Mouse (Mus musculus) C2C12 (cell line): Measurements from ENCODE around the gene Cplx3.

Experiments used
- CTCF ChIP-seq: IDR thresholded peaks from one replicate; pipeline ENCODE4 v1.5.1; 2011; ENCODE audit not compliant: control insufficient read depth, insufficient read depth, insufficient read length
- MAX ChIP-seq: IDR thresholded peaks from one replicate; pipeline ENCODE4 v1.6.1; 2011; ENCODE audit warnings: mild to moderate bottlenecking, control low read depth

DNA sequence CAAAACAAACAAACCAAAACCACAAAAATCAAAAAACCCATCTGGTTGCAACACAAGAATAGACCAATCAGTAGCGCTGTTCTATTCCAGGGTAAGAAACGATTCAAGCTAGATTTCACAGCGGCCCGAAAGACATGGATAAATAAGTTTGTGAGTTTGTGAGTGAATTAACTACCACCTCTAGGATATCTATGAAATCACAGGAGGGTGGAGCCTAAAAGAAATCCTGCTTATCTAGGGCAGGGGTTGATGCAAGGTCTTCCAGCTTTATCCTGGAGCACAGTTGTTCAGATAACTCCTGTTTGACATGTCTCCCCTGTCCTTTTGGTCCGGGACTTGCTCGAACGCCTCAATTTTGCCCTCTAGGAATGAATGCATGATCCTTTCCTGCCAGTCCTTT, 45.8 kb downstream of the Cplx3 start:
- TF ChIP-seq MAX = no peak
- no peak for TF ChIP-seq CTCF
